Mouse (Mus musculus) left cerebral cortex, adult 9 months (tissue): ENCODE measurements around the gene Mapkapk3.

Experiments used
- DNase-seq, 2 experiments: peaks; one replicate each; pipeline ENCODE4 v3.0.0; 2022; ENCODE audit warnings: low spot score in 2 of 2

Mapkapk3 gene

DNA sequence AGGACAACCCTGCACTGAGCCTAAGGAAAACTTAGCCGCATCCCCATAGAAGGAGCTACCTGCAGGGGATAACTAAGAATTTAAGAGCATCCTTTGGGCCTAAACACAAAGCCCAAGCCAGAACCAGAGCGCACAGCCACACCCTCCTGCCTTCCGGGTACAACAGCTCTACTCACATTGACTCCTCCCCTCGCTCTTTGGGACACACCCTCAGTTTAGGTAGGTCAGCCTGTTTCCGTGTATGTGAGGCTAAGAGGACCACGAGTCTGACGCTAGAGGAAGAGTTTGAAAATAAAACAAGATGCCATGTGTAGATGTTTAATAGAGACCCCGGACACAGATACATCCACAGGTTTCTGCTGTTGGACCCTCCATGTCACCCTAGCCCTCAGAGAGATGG, 966 bp downstream of the Mapkapk3 start:
- no peak for DNase-seq

DNA sequence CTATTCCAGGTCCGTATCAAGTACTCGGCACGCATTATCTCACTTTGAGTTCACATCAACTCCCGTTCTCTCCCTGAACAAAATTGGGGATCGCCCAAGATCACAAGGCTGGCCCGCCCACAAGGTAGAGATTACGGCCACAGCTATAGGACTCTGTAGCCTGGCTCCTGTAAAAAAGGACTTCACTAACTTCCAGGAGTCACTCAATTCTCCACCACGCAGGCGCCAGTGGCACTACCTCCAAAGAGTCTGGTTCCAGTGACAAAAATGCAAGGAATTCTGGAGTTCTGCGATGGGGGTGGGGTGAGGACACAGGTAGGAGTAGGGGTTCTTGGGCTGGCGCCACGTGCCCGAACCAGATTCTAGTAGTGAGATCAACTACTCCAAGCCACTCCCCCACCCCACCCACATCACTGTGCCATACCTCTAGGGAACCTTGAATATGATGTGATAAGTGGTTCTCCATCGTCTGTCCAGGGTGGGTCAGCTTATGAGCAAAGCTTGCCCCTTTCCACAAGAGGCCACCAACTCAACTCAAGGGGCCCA, 1.5 kb downstream of the Mapkapk3 start:
- DNase-seq, result no peak

GRCm38 (mm10) chr9:107287294-107287693, 2.4 kb downstream of the Mapkapk3 start:
- DNase-seq, result no peak

DNA sequence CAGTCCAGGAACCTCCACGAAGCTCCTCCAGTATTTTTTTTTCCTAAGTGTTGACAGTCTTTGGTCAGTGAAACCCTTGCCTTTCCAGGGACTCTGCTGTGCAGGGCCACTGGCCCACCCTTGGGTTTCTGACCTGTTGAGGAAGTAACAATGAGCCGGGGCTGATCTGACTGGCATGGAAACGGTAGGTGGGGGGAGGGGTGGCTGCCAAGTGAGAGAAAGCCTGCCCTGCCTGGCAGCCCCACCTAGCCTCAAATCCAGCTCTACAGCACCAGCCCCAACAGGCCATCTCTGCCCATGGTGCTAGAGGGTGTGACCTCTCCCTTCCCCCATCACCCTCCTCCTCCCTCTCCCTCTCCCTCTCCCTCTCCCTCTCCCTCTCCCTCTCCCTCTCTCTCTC, 4.7 kb downstream of the Mapkapk3 start:
- DNase-seq, result no peak

- DNase-seq, result no peak
These were observed 6.7 kb downstream of the Mapkapk3 start for GRCm38 (mm10) chr9:107282951-107283350.

DNA sequence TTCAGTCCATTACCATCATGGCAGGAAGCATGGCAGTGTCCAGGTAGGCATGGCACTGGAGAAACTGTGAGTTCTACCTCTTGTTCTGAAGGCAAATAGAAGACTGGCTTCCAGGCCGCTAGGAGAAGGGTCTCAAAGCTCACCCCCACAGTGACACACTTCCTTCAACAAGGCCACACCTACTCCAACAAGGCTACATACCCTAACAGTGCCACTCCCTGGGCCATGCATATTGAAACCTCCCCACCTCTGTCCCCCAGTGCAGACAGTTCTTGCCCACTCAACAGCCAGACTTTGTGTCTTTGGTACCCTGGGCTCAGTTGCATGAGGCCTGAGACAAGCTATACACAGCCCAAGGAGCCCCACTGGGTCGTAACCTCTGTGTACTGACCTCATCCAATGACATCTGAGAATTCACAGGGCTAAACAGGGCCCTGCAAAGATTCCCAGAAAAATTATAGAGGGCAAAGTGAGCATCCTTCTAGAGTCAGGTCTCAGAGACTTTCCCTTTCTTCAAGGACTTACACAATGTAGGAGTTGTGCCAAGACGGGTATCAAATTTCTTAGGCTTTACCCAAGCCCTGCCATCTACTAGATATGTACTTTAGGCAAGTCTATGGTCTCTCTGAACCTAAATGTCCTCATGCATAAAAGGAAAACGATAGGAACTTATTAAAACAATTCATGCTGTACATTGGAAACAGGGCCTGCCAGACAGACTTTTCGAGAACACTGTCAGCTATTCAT, 8.3 kb downstream of the Mapkapk3 start:
- no peak for DNase-seq

GRCm38 (mm10) chr9:107280322-107281027, 9.2 kb downstream of the Mapkapk3 start:
- DNase-seq, result no peak

DNA sequence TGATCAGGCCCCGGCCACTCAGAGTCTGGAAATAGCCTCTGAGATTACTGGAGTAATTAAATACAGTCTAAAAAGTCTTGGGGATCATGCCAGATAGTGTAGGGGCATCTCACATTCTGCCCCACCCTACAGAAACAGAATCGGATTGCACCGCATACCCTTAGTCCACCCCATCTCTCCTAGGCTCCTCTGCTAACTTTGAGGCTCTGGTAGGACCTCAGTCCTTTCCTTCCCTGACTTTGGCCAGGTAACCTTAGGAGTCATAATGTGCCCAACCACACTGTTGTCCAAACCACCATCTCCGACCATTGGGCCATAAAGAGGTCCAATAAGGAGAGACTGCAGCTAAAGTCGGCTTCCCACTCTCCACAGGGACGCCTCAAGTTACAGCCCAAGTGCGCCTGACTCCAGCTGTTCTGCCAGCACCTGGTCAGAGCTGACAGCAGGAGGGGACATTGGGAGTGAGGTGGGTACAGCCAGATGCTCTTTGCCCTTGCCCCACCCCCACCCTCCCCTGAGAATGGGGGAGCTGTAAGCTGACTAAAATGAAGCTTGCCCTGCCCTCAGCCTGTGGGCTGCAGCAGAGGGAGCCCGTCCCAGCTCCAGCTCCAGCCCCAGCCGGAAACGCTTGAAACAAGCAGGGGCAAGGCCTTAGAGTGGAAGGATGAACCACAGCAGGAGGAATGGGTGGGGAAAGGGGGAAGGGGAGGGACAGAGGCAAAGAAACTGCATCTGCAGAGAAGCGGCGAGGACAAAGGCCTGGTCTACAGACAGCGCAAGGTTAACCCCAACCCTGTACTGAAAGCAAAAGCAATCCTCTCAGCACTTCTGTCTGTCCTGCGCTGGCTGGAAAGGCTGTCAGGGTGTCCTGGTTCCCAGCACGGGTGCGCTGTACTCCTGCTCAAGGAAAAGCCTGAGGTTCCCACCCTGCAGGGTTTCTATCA, 10.0 kb downstream of the Mapkapk3 start:
- no peak for DNase-seq

GRCm38 (mm10) chr9:107278527-107279377, 10.9 kb downstream of the Mapkapk3 start:
- DNase-seq, result no peak

GRCm38 (mm10) chr9:107278126-107278525, 11.6 kb downstream of the Mapkapk3 start:
- no peak for DNase-seq

GRCm38 (mm10) chr9:107277603-107278002, 12.1 kb downstream of the Mapkapk3 start:
- DNase-seq, result no peak

DNA sequence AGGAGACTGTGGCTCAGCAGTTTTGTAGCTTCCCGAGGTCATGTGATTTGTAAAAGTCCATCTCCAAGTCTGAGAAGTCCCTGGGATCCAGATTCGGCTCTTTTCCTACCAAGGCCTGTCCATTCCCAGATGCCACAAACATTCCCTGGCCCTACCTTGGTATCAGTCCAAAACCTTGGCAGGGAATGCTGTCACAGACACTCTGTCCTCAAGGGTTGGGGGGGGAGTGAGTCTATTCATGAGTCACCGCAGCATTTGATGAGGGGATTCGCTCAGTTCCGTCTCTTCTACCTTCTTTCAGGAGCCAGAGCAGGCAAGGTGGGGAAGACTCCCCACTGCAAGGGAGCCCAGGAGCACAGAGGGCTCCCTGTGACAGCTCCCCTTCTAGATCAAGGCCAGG, 14.0 kb downstream of the Mapkapk3 start:
- DNase-seq, result no peak

DNA sequence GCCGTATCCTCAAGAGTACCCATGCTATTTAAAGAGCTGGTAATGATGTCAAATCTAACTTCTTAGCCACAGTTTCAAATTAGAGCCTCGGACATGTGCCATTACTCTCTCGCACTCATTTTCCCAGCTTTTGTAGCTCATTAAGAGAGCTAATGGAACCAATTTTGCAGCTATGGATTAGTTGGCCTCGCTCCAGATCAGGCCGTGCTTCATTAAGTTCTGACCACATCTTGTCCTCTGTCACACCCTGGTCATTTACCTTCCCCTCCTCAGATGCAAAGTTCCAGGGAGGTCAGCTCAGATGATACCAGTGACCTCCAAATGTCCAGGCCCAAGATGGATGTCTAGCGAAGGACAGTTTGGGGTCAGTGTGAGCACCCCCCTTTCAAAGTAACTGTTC, 14.9 kb downstream of the Mapkapk3 start:
- DNase-seq, result no peak

DNA sequence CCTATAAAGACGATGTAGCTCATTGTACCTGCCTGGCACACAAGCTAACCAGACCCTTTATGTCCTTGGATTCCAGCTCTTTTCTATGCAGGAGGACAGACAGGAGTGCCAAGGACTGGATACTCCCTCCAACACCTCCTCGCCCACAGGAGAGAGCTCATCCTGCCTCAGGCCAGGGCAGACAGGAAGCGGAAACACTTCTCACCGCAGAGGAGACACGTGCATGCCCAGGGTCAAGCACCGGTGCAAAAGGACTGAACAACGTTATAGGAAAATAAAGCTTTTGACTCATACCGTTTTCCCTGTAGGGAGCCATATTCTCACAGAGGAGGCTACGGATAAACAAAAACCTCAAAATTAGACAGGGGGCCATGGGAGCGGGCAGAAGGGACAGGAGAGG, 16.5 kb downstream of the Mapkapk3 start:
- no peak for DNase-seq

- no peak for DNase-seq
These were observed 17.4 kb downstream of the Mapkapk3 start for GRCm38 (mm10) chr9:107272284-107272683.

DNA sequence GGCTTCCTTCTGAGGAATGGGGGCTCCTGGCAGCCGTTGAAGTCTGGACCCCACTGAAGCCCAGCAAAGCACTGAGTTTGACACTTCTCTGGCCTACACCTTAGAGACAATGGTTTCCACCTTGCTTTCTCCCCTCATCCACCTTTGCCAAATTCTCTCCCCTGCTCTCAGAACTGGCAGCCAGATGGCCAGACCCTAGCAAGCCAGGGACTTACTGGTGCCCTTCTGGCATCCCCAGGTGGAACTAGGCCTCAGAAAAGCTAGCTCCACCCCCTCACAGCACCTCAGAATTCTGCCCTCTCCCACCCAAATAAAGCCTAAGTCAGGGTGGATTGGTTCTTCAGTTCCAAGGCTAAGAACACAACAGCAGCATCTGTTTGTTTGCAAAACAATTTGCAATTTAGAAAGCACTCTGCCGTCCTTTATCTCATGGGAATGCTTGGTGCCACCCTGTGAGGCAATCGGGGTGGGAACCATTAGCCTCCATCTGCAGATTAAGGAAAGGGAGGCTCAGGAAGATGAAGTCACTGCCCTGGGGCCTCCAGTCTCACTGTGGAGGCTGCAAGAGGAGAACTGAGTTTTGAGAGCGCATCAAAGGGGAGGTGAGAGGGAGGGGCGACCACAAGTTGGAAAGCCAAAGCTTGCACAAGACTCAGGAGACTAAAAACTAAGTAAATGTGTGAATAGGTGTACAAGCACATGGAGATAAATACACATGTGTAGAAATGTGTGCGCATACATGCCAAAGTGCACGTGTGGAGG, 18.3 kb downstream of the Mapkapk3 start:
- DNase-seq, result no peak

- DNase-seq, result no peak
These were observed 19.9 kb downstream of the Mapkapk3 start for GRCm38 (mm10) chr9:107269772-107270171.

- DNase-seq, result no peak
These were observed 21.8 kb downstream of the Mapkapk3 start for GRCm38 (mm10) chr9:107267721-107268402.

- no peak for DNase-seq
These were observed 22.6 kb downstream of the Mapkapk3 start for GRCm38 (mm10) chr9:107267028-107267427.

DNA sequence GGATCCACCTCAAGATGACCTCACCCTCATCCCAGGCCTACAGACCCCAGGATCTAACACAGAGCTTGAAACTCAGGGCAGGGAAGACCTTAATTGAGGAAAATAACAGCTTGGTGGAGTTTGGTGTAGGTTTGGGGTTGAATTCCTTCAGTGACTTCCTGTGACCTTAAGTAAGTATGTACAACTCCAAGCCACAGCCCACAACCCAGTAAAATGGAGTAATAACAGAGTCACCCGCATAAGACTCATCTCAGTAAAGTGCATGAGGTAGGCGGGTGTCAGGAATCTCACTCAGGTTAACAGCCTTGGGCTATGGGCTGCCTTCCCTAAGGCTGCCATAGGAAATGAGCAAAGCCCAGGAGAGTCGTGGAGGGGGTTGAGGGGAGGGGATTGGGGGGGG, 24.9 kb downstream of the Mapkapk3 start:
- no peak for DNase-seq
